ENCODE assay signal across 11 mouse cellular contexts in the genomic region with DNA sequence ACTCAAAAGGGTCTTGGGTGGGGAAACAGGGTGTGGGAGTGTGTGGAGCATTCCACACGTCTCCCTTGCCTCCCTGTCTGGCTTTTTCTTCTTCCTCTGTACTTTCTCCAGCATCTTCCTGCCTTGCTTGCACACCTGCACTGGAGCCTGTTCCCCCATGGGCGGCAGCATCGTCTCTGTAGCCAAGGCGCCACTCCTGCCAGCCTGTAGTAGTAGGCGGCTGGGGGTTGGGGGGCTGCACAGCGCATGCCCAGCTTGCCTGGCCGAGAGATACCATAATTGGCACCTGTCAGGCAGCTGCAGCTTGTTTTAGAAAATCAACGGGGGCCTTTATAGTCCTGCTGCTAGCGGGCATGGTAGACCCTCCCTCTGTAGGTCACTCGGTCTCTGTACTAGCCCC. TPM values are rescaled to one million over a fixed set of nuclear protein-coding genes. Genes with fewer than 3 reads are reported as not detected.
DNase-seq lines count a peak whose midpoint lies in the region; ATAC-seq and TF ChIP-seq lines count a peak whose summit lies in the region.
"Had no signal": no experiment of that assay in that cellular context is flagged by ENCODE, and none has a peak within 500 bp of the region (broad histone marks: within the 10 kb centered on the region; RNA-seq: fewer than 3 reads in every experiment).

No protein-coding gene starts in this region.

- no peak overlapping the region for H3K27ac ChIP-seq in thymus, adult 2 months (ENCODE audit: control insufficient read depth, insufficient read depth, low read length)
- H3K27ac ChIP-seq in hindbrain, embryonic 15.5 days (replicated peaks): 0 out of 2 replicates have a peak overlapping the region, but pooled peaks have one; percentile 3

- no peaks in the 10 kb centered on the region for H3K36me3 ChIP-seq in thymus, adult 2 months (ENCODE audit: control insufficient read depth, insufficient read depth, low read length)
- no peaks in the 10 kb centered on the region for H3K36me3 ChIP-seq in hindbrain, embryonic 15.5 days

- no peak overlapping the region for H3K9ac ChIP-seq in hindbrain, embryonic 15.5 days

- H3K4me2 ChIP-seq in hindbrain, embryonic 15.5 days: no peak overlapping the region

- WGBS in thymus, adult 2 months: 59% methylated on average over 10 of the region's 10 CpGs
- 53% methylated on average over 10 of the region's 10 CpGs for WGBS in hindbrain, embryonic 15.5 days

- H3K4me3 ChIP-seq in thymus, adult 2 months (ENCODE audit: control insufficient read depth, insufficient read depth, low read length): no peak overlapping the region
- no peak overlapping the region for H3K4me3 ChIP-seq in hindbrain, embryonic 15.5 days

- peak; percentile 37 for DNase-seq in thymus, postnatal 14 days
- no peak for DNase-seq in thymus, adult 2 months
- peak; percentile 72 to 74 for DNase-seq in left cerebral cortex, postnatal 14 days (ENCODE audit: low spot score in 2 of 2)
- peak; percentile 51 for DNase-seq in right cerebral cortex, postnatal 4 days
- no peak for DNase-seq in heart, postnatal 4 days
- no peak for DNase-seq in lung, postnatal 25 days (ENCODE audit: low spot score)
- no peak for DNase-seq in heart, postnatal 10 days
- DNase-seq: adrenal gland, postnatal 36 days; gastrocnemius, postnatal 10 days had no signal

- no peaks in the 10 kb centered on the region for H3K9me3 ChIP-seq in hindbrain, embryonic 15.5 days

- intact Hi-C loops in left cerebral cortex, postnatal 14 days (cut with DNase I): loop anchor here (5.0 kb wide), 1 partner anchor 51 kb away; no protein-coding TSS in a partner anchor
- intact Hi-C loops in heart, postnatal 10 days (cut with DNase I): no loop called here

- H3K27me3 ChIP-seq in thymus, adult 2 months (ENCODE audit: control insufficient read depth, insufficient read depth, low read length): no peaks in the 10 kb centered on the region; the same call in 1 of the 2 replicates
- no peaks in the 10 kb centered on the region for H3K27me3 ChIP-seq in hindbrain, embryonic 15.5 days

- no peak for ATAC-seq in hindbrain, embryonic 15.5 days (ENCODE audit: low FRiP score, low read depth)

- no peaks in the 10 kb centered on the region for H3K4me1 ChIP-seq in thymus, adult 2 months (replicated peaks; ENCODE audit: control insufficient read depth, insufficient read depth, low read length)
- H3K4me1 ChIP-seq in hindbrain, embryonic 15.5 days (replicated peaks): peaks cover 85% of the 10 kb centered on the region

- no peak for TF ChIP-seq POLR2A in thymus, adult 2 months (IDR thresholded peaks at IDR 0.05; ENCODE audit: control insufficient read depth, extremely low read depth, insufficient read depth, low read length, poor library complexity)

- TF ChIP-seq CTCF in thymus, adult 2 months (IDR thresholded peaks at IDR 0.05; ENCODE audit: borderline replicate concordance, control insufficient read depth, extremely low read depth, insufficient read depth, low read length, poor library complexity): no peak

RNA-seq across cellular contexts. Expression of gene Tmem115, which starts 25.5 kb away (rescaled TPM):
- 49.6 and 55.7 TPM in 2 replicates for polyA plus RNA-seq in thymus, adult 2 months (2012; rRNA removed)
- 48.1 and 48.5 TPM in 2 replicates for polyA plus RNA-seq in hindbrain, embryonic 15.5 days (2015; fragmentation: Nextera tagmentation; extraction: Ambion mirVana)
- total RNA-seq in left cerebral cortex, postnatal 14 days (2021): 10 to 100 TPM; 33.0 to 35.3 TPM
- total RNA-seq in heart, postnatal 4 days (2021): 10 to 100 TPM; 22.1 to 22.8 TPM
- total RNA-seq in heart, postnatal 10 days (2021): 10 to 100 TPM; 25.0 to 26.5 TPM

RNA-seq across cellular contexts. Expression of gene Cyb561d2, which starts 33.7 kb away (rescaled TPM):
- polyA plus RNA-seq in thymus, adult 2 months (2012; rRNA removed): 78.7 and 84.3 TPM in 2 replicates
- polyA plus RNA-seq in hindbrain, embryonic 15.5 days (2015; fragmentation: Nextera tagmentation; extraction: Ambion mirVana): 45.3 and 47.3 TPM in 2 replicates
- 10 to 100 TPM; 20.7 to 24.9 TPM for total RNA-seq in left cerebral cortex, postnatal 14 days (2021)
- 1 to 10 TPM; 6.6 to 7.2 TPM for total RNA-seq in heart, postnatal 4 days (2021)
- 1 to 10 TPM; 5.5 to 6.2 TPM for total RNA-seq in heart, postnatal 10 days (2021)

RNA-seq across cellular contexts. Expression of gene Nprl2, which starts 33.8 kb away (rescaled TPM):
- 74.5 and 83.5 TPM in 2 replicates for polyA plus RNA-seq in thymus, adult 2 months (2012; rRNA removed)
- polyA plus RNA-seq in hindbrain, embryonic 15.5 days (2015; fragmentation: Nextera tagmentation; extraction: Ambion mirVana): 69.2 and 70.2 TPM in 2 replicates
- 10 to 100 TPM; 38.4 to 39.2 TPM for total RNA-seq in left cerebral cortex, postnatal 14 days (2021)
- total RNA-seq in heart, postnatal 4 days (2021): 10 to 100 TPM; 12.0 TPM
- total RNA-seq in heart, postnatal 10 days (2021): 10 to 100 TPM; 12.9 to 16.7 TPM

RNA-seq across cellular contexts. Expression of gene Zmynd10, which starts 38.8 kb away (rescaled TPM):
- polyA plus RNA-seq in thymus, adult 2 months (2012; rRNA removed): 2.9 and 3.4 TPM in 2 replicates
- 3.4 and 4.3 TPM in 2 replicates for polyA plus RNA-seq in hindbrain, embryonic 15.5 days (2015; fragmentation: Nextera tagmentation; extraction: Ambion mirVana)
- 1 to 10 TPM; 2.3 to 3.1 TPM for total RNA-seq in left cerebral cortex, postnatal 14 days (2021)
- total RNA-seq in heart, postnatal 4 days (2021): under 1 TPM; 0.26 to 0.32 TPM
- total RNA-seq in heart, postnatal 10 days (2021): not detected
- total RNA-seq: hematopoietic stem cell, adult 5-6 weeks had no signal

RNA-seq across cellular contexts. Expression of gene Rassf1, which starts 43.1 kb away (rescaled TPM):
- polyA plus RNA-seq in thymus, adult 2 months (2012; rRNA removed): 48.8 and 50.8 TPM in 2 replicates
- 43.6 and 43.9 TPM in 2 replicates for polyA plus RNA-seq in hindbrain, embryonic 15.5 days (2015; fragmentation: Nextera tagmentation; extraction: Ambion mirVana)
- 10 to 100 TPM; 14.0 to 14.6 TPM for total RNA-seq in left cerebral cortex, postnatal 14 days (2021)
- total RNA-seq in heart, postnatal 4 days (2021): 10 to 100 TPM; 38.8 to 39.4 TPM
- 10 to 100 TPM; 28.8 to 32.0 TPM for total RNA-seq in heart, postnatal 10 days (2021)

Comparison
In these comparisons a context has a peak if more than half of its experiments do, and no peak if none do; other contexts are left out.
1. DNase-seq: peak in thymus, postnatal 14 days (single experiment), left cerebral cortex, postnatal 14 days (2 of 2) and right cerebral cortex, postnatal 4 days (single experiment); none in thymus, adult 2 months (single experiment), heart, postnatal 4 days (single experiment), lung, postnatal 25 days (single experiment) and heart, postnatal 10 days (0 of 2).